Mouse (Mus musculus) frontal cortex, adult 2 months (tissue): ENCODE measurements around the gene A930002H24Rik. TPM values are rescaled to one million over a fixed set of nuclear protein-coding genes. Genes with fewer than 3 reads are reported as not detected.
A peak's percentile ranks its signal among the peaks of the same experiment; 100 is the strongest.
"Not testable (repeated sequence)": the region's sequence is repeated elsewhere in the genome, so short reads cannot be mapped to it uniquely, and the experiment has no call there.

Experiments used
- DNase-seq, 2 experiments: peaks; one replicate each; pipeline ENCODE4 v3.0.0; 2022; ENCODE audit warnings: low spot score in 1 of 2; ENCODE audit errors: extremely low spot score in 1 of 2
- polyA plus RNA-seq: library from polyadenylated mRNA; depleted of rRNA; stranded (reverse); fragments of >200 nt; gene quantifications from 2 replicates; pipeline ENCODE4 v1.2.3, GENCODE M21; 2012; rRNA removed

The A930002H24Rik gene
- 0.78 and 0.90 TPM in 2 replicates for polyA plus RNA-seq

GRCm38 (mm10) chr17:63863647-63864149 is at the start of gene A930002H24Rik:
TSS of gene A930002H24Rik (minus strand) at chr17:63863791.
- DNase-seq: peak; percentile 98 to 99

GRCm38 (mm10) chr17:63909297-63909696 is 45.7 kb upstream of the A930002H24Rik start:
- DNase-seq: no peak

GRCm38 (mm10) chr17:63897050-63897449 is 33.5 kb upstream of the A930002H24Rik start:
- DNase-seq: no peak

- no peak for DNase-seq
Measured at GRCm38 (mm10) chr17:63895829-63896228, 32.2 kb upstream of the A930002H24Rik start.

GRCm38 (mm10) chr17:63890611-63891010 is 27.0 kb upstream of the A930002H24Rik start:
- DNase-seq: no peak

- no peak for DNase-seq
Measured at GRCm38 (mm10) chr17:63886988-63887387, 23.4 kb upstream of the A930002H24Rik start.

- DNase-seq: no peak
Measured at GRCm38 (mm10) chr17:63880009-63880408, 16.4 kb upstream of the A930002H24Rik start.

GRCm38 (mm10) chr17:63878889-63879288 is 15.3 kb upstream of the A930002H24Rik start:
- peak in 1 of 2 experiments; percentile 60 for DNase-seq

- DNase-seq: no peak
Measured at GRCm38 (mm10) chr17:63871773-63872172, 8.2 kb upstream of the A930002H24Rik start.

- DNase-seq: no peak
Measured at GRCm38 (mm10) chr17:63864171-63864571, 580 bp upstream of the A930002H24Rik start.

GRCm38 (mm10) chr17:63863012-63863630 is 470 bp downstream of the A930002H24Rik start, which contains the start of gene Fer:
TSS of gene Fer (plus strand) at chr17:63863062.
- peak; percentile 7 to 30 for DNase-seq

- DNase-seq: no peak
Measured at GRCm38 (mm10) chr17:63862399-63862798, 1.2 kb downstream of the A930002H24Rik start.

GRCm38 (mm10) chr17:63860988-63861387 is 2.6 kb downstream of the A930002H24Rik start:
- no peak for DNase-seq

- no peak for DNase-seq
Measured at GRCm38 (mm10) chr17:63857023-63857544, 6.5 kb downstream of the A930002H24Rik start.

GRCm38 (mm10) chr17:63850016-63850415 is 13.6 kb downstream of the A930002H24Rik start:
- no peak for DNase-seq

- peak; percentile 78 to 83 for DNase-seq
Measured at GRCm38 (mm10) chr17:63849566-63849965, 14.0 kb downstream of the A930002H24Rik start.

- peak in 1 of 2 experiments; percentile 9 for DNase-seq
Measured at GRCm38 (mm10) chr17:63849151-63849550, 14.4 kb downstream of the A930002H24Rik start.

GRCm38 (mm10) chr17:63845766-63846165 is 17.8 kb downstream of the A930002H24Rik start:
- not testable (repeated sequence) for DNase-seq

GRCm38 (mm10) chr17:63844936-63845335 is 18.7 kb downstream of the A930002H24Rik start:
- DNase-seq: no peak

- no peak for DNase-seq
Measured at GRCm38 (mm10) chr17:63842226-63842625, 21.4 kb downstream of the A930002H24Rik start.

GRCm38 (mm10) chr17:63839636-63840269 is 23.8 kb downstream of the A930002H24Rik start:
- no peak for DNase-seq
